Mouse (Mus musculus): ENCODE measurements around the gene Cma2. TPM values are rescaled to one million over a fixed set of nuclear protein-coding genes. Genes with fewer than 3 reads are reported as not detected.

Gene Cma2
- not detected for polyA plus RNA-seq (2015; fragmentation: Illumina TruSeq; extraction: RNeasy Lipid Tissue Mini Kit (QIAGEN cat#74804); ENCODE audit: low read depth, low replicate concordance)

GRCm38 (mm10) chr14:55950346-55951030 is at the start of gene Cma2:
Cma2 (plus strand) TSS chr14:55950980.

GRCm38 (mm10) chr14:55944575-55944974 is 6.2 kb upstream of the Cma2 start, which contains the start of gene Cma1:
Cma1 (minus strand) TSS chr14:55944675.

GRCm38 (mm10) chr14:56017671-56018070 is 66.9 kb downstream of the Cma2 start, which contains the start of gene Mcpt1:
Mcpt1 (plus strand) TSS chr14:56017971.

Other genes starting within 250 kb of the Cma2 start
- gene Tgm1, start 237.1 kb upstream of the Cma2 start, polyA plus RNA-seq (2015; fragmentation: Illumina TruSeq; extraction: RNeasy Lipid Tissue Mini Kit (QIAGEN cat#74804); ENCODE audit: low read depth, low replicate concordance): not detected
- gene Rabggta, start 228.7 kb upstream of the Cma2 start, polyA plus RNA-seq (2015; fragmentation: Illumina TruSeq; extraction: RNeasy Lipid Tissue Mini Kit (QIAGEN cat#74804); ENCODE audit: low read depth, low replicate concordance): 47.6 TPM
- gene Dhrs1, start 205.3 kb upstream of the Cma2 start, polyA plus RNA-seq (2015; fragmentation: Illumina TruSeq; extraction: RNeasy Lipid Tissue Mini Kit (QIAGEN cat#74804); ENCODE audit: low read depth, low replicate concordance): 122 TPM
- gene Nop9, start 205.3 kb upstream of the Cma2 start, polyA plus RNA-seq (2015; fragmentation: Illumina TruSeq; extraction: RNeasy Lipid Tissue Mini Kit (QIAGEN cat#74804); ENCODE audit: low read depth, low replicate concordance): 6.9 TPM
- 9.8 TPM for gene Cideb, start 192.5 kb upstream of the Cma2 start, polyA plus RNA-seq (2015; fragmentation: Illumina TruSeq; extraction: RNeasy Lipid Tissue Mini Kit (QIAGEN cat#74804); ENCODE audit: low read depth, low replicate concordance)
- gene Ltb4r2, start 189.6 kb upstream of the Cma2 start, polyA plus RNA-seq (2015; fragmentation: Illumina TruSeq; extraction: RNeasy Lipid Tissue Mini Kit (QIAGEN cat#74804); ENCODE audit: low read depth, low replicate concordance): 0.12 TPM
- gene Ltb4r1, start 185.0 kb upstream of the Cma2 start, polyA plus RNA-seq (2015; fragmentation: Illumina TruSeq; extraction: RNeasy Lipid Tissue Mini Kit (QIAGEN cat#74804); ENCODE audit: low read depth, low replicate concordance): not detected
- 5.3 TPM for gene Adcy4, start 166.9 kb upstream of the Cma2 start, polyA plus RNA-seq (2015; fragmentation: Illumina TruSeq; extraction: RNeasy Lipid Tissue Mini Kit (QIAGEN cat#74804); ENCODE audit: low read depth, low replicate concordance)
- 0.25 TPM for gene Ripk3, start 162.1 kb upstream of the Cma2 start, polyA plus RNA-seq (2015; fragmentation: Illumina TruSeq; extraction: RNeasy Lipid Tissue Mini Kit (QIAGEN cat#74804); ENCODE audit: low read depth, low replicate concordance)
- 2.3 TPM for gene Nfatc4, start 127.8 kb upstream of the Cma2 start, polyA plus RNA-seq (2015; fragmentation: Illumina TruSeq; extraction: RNeasy Lipid Tissue Mini Kit (QIAGEN cat#74804); ENCODE audit: low read depth, low replicate concordance)
- gene Nynrin, start 97.0 kb upstream of the Cma2 start, polyA plus RNA-seq (2015; fragmentation: Illumina TruSeq; extraction: RNeasy Lipid Tissue Mini Kit (QIAGEN cat#74804); ENCODE audit: low read depth, low replicate concordance): 3.9 TPM
- gene Cbln3, start 66.6 kb upstream of the Cma2 start, polyA plus RNA-seq (2015; fragmentation: Illumina TruSeq; extraction: RNeasy Lipid Tissue Mini Kit (QIAGEN cat#74804); ENCODE audit: low read depth, low replicate concordance): 0.49 TPM
- 9.0 TPM for gene Khnyn, start 66.0 kb upstream of the Cma2 start, polyA plus RNA-seq (2015; fragmentation: Illumina TruSeq; extraction: RNeasy Lipid Tissue Mini Kit (QIAGEN cat#74804); ENCODE audit: low read depth, low replicate concordance)
- 155 TPM for gene Sdr39u1, start 50.7 kb upstream of the Cma2 start, polyA plus RNA-seq (2015; fragmentation: Illumina TruSeq; extraction: RNeasy Lipid Tissue Mini Kit (QIAGEN cat#74804); ENCODE audit: low read depth, low replicate concordance)
- gene Cma1, start 6.3 kb upstream of the Cma2 start, polyA plus RNA-seq (2015; fragmentation: Illumina TruSeq; extraction: RNeasy Lipid Tissue Mini Kit (QIAGEN cat#74804); ENCODE audit: low read depth, low replicate concordance): not detected
- gene Mcpt1, start 67.0 kb downstream of the Cma2 start, polyA plus RNA-seq (2015; fragmentation: Illumina TruSeq; extraction: RNeasy Lipid Tissue Mini Kit (QIAGEN cat#74804); ENCODE audit: low read depth, low replicate concordance): not detected
- gene Mcpt9, start 79.5 kb downstream of the Cma2 start, polyA plus RNA-seq (2015; fragmentation: Illumina TruSeq; extraction: RNeasy Lipid Tissue Mini Kit (QIAGEN cat#74804); ENCODE audit: low read depth, low replicate concordance): not detected
- gene Mcpt2, start 91.1 kb downstream of the Cma2 start, polyA plus RNA-seq (2015; fragmentation: Illumina TruSeq; extraction: RNeasy Lipid Tissue Mini Kit (QIAGEN cat#74804); ENCODE audit: low read depth, low replicate concordance): not detected
- gene Mcpt4, start 111.3 kb downstream of the Cma2 start, polyA plus RNA-seq (2015; fragmentation: Illumina TruSeq; extraction: RNeasy Lipid Tissue Mini Kit (QIAGEN cat#74804); ENCODE audit: low read depth, low replicate concordance): not detected
- gene Mcpt8, start 134.3 kb downstream of the Cma2 start, polyA plus RNA-seq (2015; fragmentation: Illumina TruSeq; extraction: RNeasy Lipid Tissue Mini Kit (QIAGEN cat#74804); ENCODE audit: low read depth, low replicate concordance): not detected
- not detected for gene Ctsg, start 151.6 kb downstream of the Cma2 start, polyA plus RNA-seq (2015; fragmentation: Illumina TruSeq; extraction: RNeasy Lipid Tissue Mini Kit (QIAGEN cat#74804); ENCODE audit: low read depth, low replicate concordance)
- not detected for gene Gzme, start 169.6 kb downstream of the Cma2 start, polyA plus RNA-seq (2015; fragmentation: Illumina TruSeq; extraction: RNeasy Lipid Tissue Mini Kit (QIAGEN cat#74804); ENCODE audit: low read depth, low replicate concordance)
- gene Gzmd, start 181.6 kb downstream of the Cma2 start, polyA plus RNA-seq (2015; fragmentation: Illumina TruSeq; extraction: RNeasy Lipid Tissue Mini Kit (QIAGEN cat#74804); ENCODE audit: low read depth, low replicate concordance): not detected
- not detected for gene Gzmg, start 208.6 kb downstream of the Cma2 start, polyA plus RNA-seq (2015; fragmentation: Illumina TruSeq; extraction: RNeasy Lipid Tissue Mini Kit (QIAGEN cat#74804); ENCODE audit: low read depth, low replicate concordance)
- not detected for gene Gzmn, start 223.6 kb downstream of the Cma2 start, polyA plus RNA-seq (2015; fragmentation: Illumina TruSeq; extraction: RNeasy Lipid Tissue Mini Kit (QIAGEN cat#74804); ENCODE audit: low read depth, low replicate concordance)

All from brain, adult 10 weeks (tissue).